Mouse (Mus musculus) megakaryocyte, embryonic 14.5 days (primary cell): ENCODE measurements around the gene 0610010F05Rik. TPM values are rescaled to one million over a fixed set of nuclear protein-coding genes. Genes with fewer than 3 reads are reported as not detected.
"Not testable (repeated sequence)": the region's sequence is repeated elsewhere in the genome, so short reads cannot be mapped to it uniquely, and the experiment has no call there.

ENCODE experiments used
- H3K27me3 ChIP-seq: replicated peaks from 2 replicates; pipeline ENCODE3; 2012; ENCODE audit warnings: inconsistent platforms
- H3K36me3 ChIP-seq: replicated peaks from 2 replicates; pipeline ENCODE3; 2012; ENCODE audit warnings: low read length, inconsistent platforms, mixed read lengths
- H3K4me1 ChIP-seq: 2 replicates; pipeline ENCODE4 v1.6.1; 2012; ENCODE audit warnings: inconsistent platforms
- H3K4me3 ChIP-seq: replicated peaks from 2 replicates; pipeline ENCODE3; 2012; ENCODE audit warnings: moderate library complexity, mild to moderate bottlenecking, inconsistent platforms
- H3K9me3 ChIP-seq: 2 replicates; pipeline ENCODE4 v1.6.1; 2012; ENCODE audit warnings: inconsistent platforms
- FLI1 ChIP-seq: IDR thresholded peaks from 2 replicates; pipeline ENCODE4 v1.6.1; 2012; ENCODE audit warnings: low read length, inconsistent platforms, mixed read lengths
- GATA1 ChIP-seq: IDR thresholded peaks from 3 replicates; pipeline ENCODE4 v1.6.1; 2012; ENCODE audit warnings: mixed read lengths, low read length, inconsistent platforms, borderline replicate concordance
- polyA plus RNA-seq: library from polyadenylated mRNA; stranded (reverse); fragments of >175 nt; gene quantifications from 2 replicates; pipeline ENCODE4 v1.2.3, GENCODE M21; 2012; ENCODE audit warnings: low replicate concordance; ENCODE audit not compliant: insufficient read depth

0610010F05Rik gene
- polyA plus RNA-seq, 1 experiment = 1.3 TPM

- no peaks in the 10 kb centered on the region for H3K9me3 ChIP-seq
- peak within 1 kb of the TSS; percentile 93 for H3K4me3 ChIP-seq
- H3K4me1 ChIP-seq = peaks cover 21% of the 10 kb centered on the region
- H3K27me3 ChIP-seq = no peaks in the 10 kb centered on the region
- H3K36me3 ChIP-seq = peaks cover 12% of the 10 kb centered on the region
- TF ChIP-seq GATA1 (no peak), FLI1 (no peak)
Observed at GRCm38 (mm10) chr11:23665311-23665786, 31.9 kb upstream of the 0610010F05Rik start, which contains the start of gene Pus10. Gene Pus10 (plus strand): TSS chr11:23665674.

- H3K4me3 ChIP-seq = no peak overlapping the region
- no peaks in the 10 kb centered on the region for H3K9me3 ChIP-seq
- H3K36me3 ChIP-seq = peaks cover 9% of the 10 kb centered on the region
- no peaks in the 10 kb centered on the region for H3K27me3 ChIP-seq
- H3K4me1 ChIP-seq = peaks cover 27% of the 10 kb centered on the region
- TF ChIP-seq FLI1 (no peak), GATA1 (no peak)
Observed at GRCm38 (mm10) chr11:23664232-23664631, 30.8 kb upstream of the 0610010F05Rik start.

- no peaks in the 10 kb centered on the region for H3K27me3 ChIP-seq
- no peaks in the 10 kb centered on the region for H3K9me3 ChIP-seq
- H3K4me3 ChIP-seq = no peak overlapping the region
- peaks cover 5% of the 10 kb centered on the region for H3K36me3 ChIP-seq
- TF ChIP-seq FLI1 (no peak), GATA1 (no peak)
- peaks cover 50% of the 10 kb centered on the region for H3K4me1 ChIP-seq
Observed at GRCm38 (mm10) chr11:23657791-23658190, 24.4 kb upstream of the 0610010F05Rik start.

- peaks cover 32% of the 10 kb centered on the region for H3K4me1 ChIP-seq
- peaks cover 36% of the 10 kb centered on the region for H3K36me3 ChIP-seq
- H3K9me3 ChIP-seq = no peaks in the 10 kb centered on the region
- H3K27me3 ChIP-seq = no peaks in the 10 kb centered on the region
- TF ChIP-seq FLI1 (no peak), GATA1 (no peak)
- no peak overlapping the region for H3K4me3 ChIP-seq
Observed at GRCm38 (mm10) chr11:23653666-23654065, 20.2 kb upstream of the 0610010F05Rik start.

- TF ChIP-seq GATA1 = no peak
- TF ChIP-seq FLI1 = no peak
- H3K4me3 ChIP-seq = no peak overlapping the region
- H3K4me1 ChIP-seq = no peaks in the 10 kb centered on the region
- H3K9me3 ChIP-seq = no peaks in the 10 kb centered on the region
- no peaks in the 10 kb centered on the region for H3K27me3 ChIP-seq
- peaks cover 54% of the 10 kb centered on the region for H3K36me3 ChIP-seq
Observed at GRCm38 (mm10) chr11:23647835-23648234, 14.4 kb upstream of the 0610010F05Rik start.

- no peak overlapping the region for H3K4me3 ChIP-seq
- no peaks in the 10 kb centered on the region for H3K4me1 ChIP-seq
- H3K27me3 ChIP-seq = no peaks in the 10 kb centered on the region
- H3K9me3 ChIP-seq = no peaks in the 10 kb centered on the region
- peaks cover 52% of the 10 kb centered on the region for H3K36me3 ChIP-seq
- TF ChIP-seq GATA1 = no peak
- TF ChIP-seq FLI1 = no peak
Observed at GRCm38 (mm10) chr11:23647431-23647830, 14.0 kb upstream of the 0610010F05Rik start.

GRCm38 (mm10) chr11:23634573-23634972 is 1.1 kb upstream of the 0610010F05Rik start:
- Histone ChIP-seq H3K36me3 (peaks cover 30% of the 10 kb centered on the region), H3K4me1 (peaks cover 18% of the 10 kb centered on the region), H3K4me3 (no peak overlapping the region), H3K9me3 (no peaks in the 10 kb centered on the region), H3K27me3 (no peaks in the 10 kb centered on the region)
- no peak for TF ChIP-seq GATA1

GRCm38 (mm10) chr11:23633879-23634215 is 408 bp upstream of the 0610010F05Rik start:
- Histone ChIP-seq H3K4me1 (peaks cover 18% of the 10 kb centered on the region), H3K4me3 (peak overlapping the region; percentile 96), H3K9me3 (no peaks in the 10 kb centered on the region), H3K27me3 (no peaks in the 10 kb centered on the region), H3K36me3 (peaks cover 25% of the 10 kb centered on the region)
- TF ChIP-seq GATA1 = no peak
- TF ChIP-seq FLI1 = no peak

- Histone ChIP-seq H3K27me3 (no peaks in the 10 kb centered on the region), H3K36me3 (peaks cover 31% of the 10 kb centered on the region), H3K4me3 (no peak overlapping the region), H3K9me3 (no peaks in the 10 kb centered on the region), H3K4me1 (peaks cover 14% of the 10 kb centered on the region)
- TF ChIP-seq FLI1 (no peak), GATA1 (no peak)
Observed at GRCm38 (mm10) chr11:23630664-23631063, 2.8 kb downstream of the 0610010F05Rik start.

GRCm38 (mm10) chr11:23618995-23619394 is 14.4 kb downstream of the 0610010F05Rik start:
- Histone ChIP-seq H3K9me3 (no peaks in the 10 kb centered on the region), H3K36me3 (peaks cover 47% of the 10 kb centered on the region), H3K27me3 (no peaks in the 10 kb centered on the region), H3K4me1 (no peaks in the 10 kb centered on the region), H3K4me3 (no peak overlapping the region)
- TF ChIP-seq FLI1 (no peak), GATA1 (no peak)

GRCm38 (mm10) chr11:23614546-23614945 is 18.9 kb downstream of the 0610010F05Rik start:
- H3K4me3 ChIP-seq = no peak overlapping the region
- H3K27me3 ChIP-seq = no peaks in the 10 kb centered on the region
- no peaks in the 10 kb centered on the region for H3K4me1 ChIP-seq
- H3K9me3 ChIP-seq = no peaks in the 10 kb centered on the region
- H3K36me3 ChIP-seq = peaks cover 57% of the 10 kb centered on the region
- TF ChIP-seq FLI1 (no peak), GATA1 (no peak)

- H3K4me3 ChIP-seq, H3K27me3 ChIP-seq, H3K4me1 ChIP-seq, H3K9me3 ChIP-seq: not testable (repeated sequence)
- peaks cover 58% of the 10 kb centered on the region for H3K36me3 ChIP-seq
Observed at GRCm38 (mm10) chr11:23607291-23607690, 26.1 kb downstream of the 0610010F05Rik start.
